Comparison of ENCODE assay signal across 14 mouse cellular contexts in genomic region chr3:37874346-37874745, GRCm38 (mm10).
DNase-seq lines count a peak whose midpoint lies in the region; ATAC-seq and TF ChIP-seq lines count a peak whose summit lies in the region.
"Had no signal": no experiment of that assay in that cellular context is flagged by ENCODE, and none has a peak within 500 bp of the region (broad histone marks: within the 10 kb centered on the region; RNA-seq: fewer than 3 reads in every experiment).

No protein-coding gene starts in this region.

- H3K36me3 ChIP-seq in limb, embryonic 12.5 days = no peaks in the 10 kb centered on the region
- H3K36me3 ChIP-seq in limb, embryonic 10.5 days = no peaks in the 10 kb centered on the region
- no peaks in the 10 kb centered on the region for H3K36me3 ChIP-seq in stomach, embryonic 14.5 days (ENCODE audit: control insufficient read depth, insufficient read depth, low read length)
- H3K36me3 ChIP-seq: G1E had no signal

- no peak for TF ChIP-seq POLR2A in embryonic fibroblast, embryonic 13.5 days (IDR thresholded peaks at IDR 0.05; ENCODE audit: low read depth, low read length)

- peak overlapping the region; percentile 40 for H3K4me3 ChIP-seq in gastrocnemius, adult 2 months
- no peak overlapping the region for H3K4me3 ChIP-seq in limb, embryonic 12.5 days (replicated peaks)
- H3K4me3 ChIP-seq in limb, embryonic 10.5 days = no peak overlapping the region
- no peak overlapping the region for H3K4me3 ChIP-seq in embryonic fibroblast, embryonic 13.5 days (ENCODE audit: insufficient read depth, low read length)
- H3K4me3 ChIP-seq in stomach, embryonic 14.5 days (ENCODE audit: low read depth, low read length) = no peak overlapping the region
- H3K4me3 ChIP-seq: layer of hippocampus, adult 2 months had no signal

- no peak for TF ChIP-seq CTCF in gastrocnemius, adult 2 months (IDR thresholded peaks at IDR 0.05)
- TF ChIP-seq CTCF in embryonic fibroblast, embryonic 13.5 days (IDR thresholded peaks at IDR 0.05; ENCODE audit: borderline replicate concordance, insufficient read depth, low read length) = no peak

- no peak for DNase-seq in gastrocnemius, adult 2 months
- no peak for DNase-seq in gastrocnemius, postnatal 4 days (ENCODE audit: low spot score in 2 of 2)
- no peak for DNase-seq in limb, embryonic 10.5 days (ENCODE audit: low spot score)
- no peak for DNase-seq in left cerebral cortex, adult 9 months (ENCODE audit: low spot score in 2 of 2)
- DNase-seq: cerebellum, adult 8-10 months; right cerebral cortex, postnatal 14 days had no signal

- H3K27me3 ChIP-seq in limb, embryonic 12.5 days = no peaks in the 10 kb centered on the region
- H3K27me3 ChIP-seq in limb, embryonic 10.5 days (ENCODE audit: low read depth, poor library complexity, severe bottlenecking) = no peaks in the 10 kb centered on the region
- no peaks in the 10 kb centered on the region for H3K27me3 ChIP-seq in stomach, embryonic 14.5 days (ENCODE audit: control insufficient read depth, insufficient read depth, low read length)

- intact Hi-C loops in gastrocnemius, adult 2 months (cut with DNase I) = no loop called here

- ATAC-seq in limb, embryonic 12.5 days (ENCODE audit: insufficient number of reproducible peaks, insufficient read depth, low FRiP score, low TSS enrichment, low read depth) = no peak
- ATAC-seq in stomach, embryonic 14.5 days (ENCODE audit: insufficient number of reproducible peaks, insufficient read depth, low FRiP score, low read depth) = no peak
- ATAC-seq in CD4-positive, CD25-positive, alpha-beta regulatory T cell, adult 4 months = no peak
- ATAC-seq: forebrain, embryonic 16.5 days; midbrain, embryonic 16.5 days had no signal

- no peak overlapping the region for H3K9ac ChIP-seq in limb, embryonic 12.5 days (replicated peaks)
- H3K9ac ChIP-seq in stomach, embryonic 14.5 days (replicated peaks; ENCODE audit: low read depth, low read length) = no peak overlapping the region

- 71% methylated on average over 1 of the region's 1 CpGs for WGBS in limb, embryonic 12.5 days
- WGBS in limb, embryonic 10.5 days = 82% methylated on average over 1 of the region's 1 CpGs
- 81% methylated on average over 1 of the region's 1 CpGs for WGBS in stomach, embryonic 14.5 days

- peaks cover 27% of the 10 kb centered on the region; the same call in 1 of the 2 replicates for H3K4me1 ChIP-seq in limb, embryonic 12.5 days (replicated peaks)
- H3K4me1 ChIP-seq in limb, embryonic 10.5 days = peaks cover 31% of the 10 kb centered on the region
- peaks cover 20% of the 10 kb centered on the region for H3K4me1 ChIP-seq in embryonic fibroblast, embryonic 13.5 days (ENCODE audit: control insufficient read depth, insufficient read depth, low read length)
- peaks cover 12% of the 10 kb centered on the region for H3K4me1 ChIP-seq in stomach, embryonic 14.5 days (ENCODE audit: control insufficient read depth, insufficient read depth, low read length)

- no peak overlapping the region for H3K4me2 ChIP-seq in limb, embryonic 12.5 days
- H3K4me2 ChIP-seq in stomach, embryonic 14.5 days (replicated peaks; ENCODE audit: low read depth, low read length) = no peak overlapping the region

- H3K27ac ChIP-seq in gastrocnemius, adult 2 months = peak overlapping the region; percentile 93
- H3K27ac ChIP-seq in limb, embryonic 12.5 days = peak overlapping the region; percentile 81
- no peak overlapping the region for H3K27ac ChIP-seq in limb, embryonic 10.5 days
- peak overlapping the region; percentile 97 for H3K27ac ChIP-seq in embryonic fibroblast, embryonic 13.5 days (ENCODE audit: insufficient read depth, low read length)
- H3K27ac ChIP-seq in stomach, embryonic 14.5 days (ENCODE audit: low read length) = peak overlapping the region; percentile 93
- H3K27ac ChIP-seq: layer of hippocampus, adult 2 months had no signal

- no peaks in the 10 kb centered on the region for H3K9me3 ChIP-seq in limb, embryonic 12.5 days
- no peaks in the 10 kb centered on the region for H3K9me3 ChIP-seq in limb, embryonic 10.5 days (replicated peaks)
- H3K9me3 ChIP-seq in stomach, embryonic 14.5 days (ENCODE audit: control insufficient read depth, low read depth, low read length) = no peaks in the 10 kb centered on the region
- H3K9me3 ChIP-seq: G1E had no signal
